Mouse (Mus musculus) layer of hippocampus, postnatal 10 days (tissue): ENCODE data around the gene Olfr204. TPM values are rescaled to one million over a fixed set of nuclear protein-coding genes. Genes with fewer than 3 reads are reported as not detected.
"Not testable (repeated sequence)": the region's sequence is repeated elsewhere in the genome, so short reads cannot be mapped to it uniquely, and the experiment has no call there.

ENCODE experiments used
- DNase-seq, 2 experiments: peaks; one replicate each; pipeline ENCODE4 v3.0.0; 2021; ENCODE audit warnings: low spot score in 2 of 2
- long read RNA-seq: library from polyadenylated mRNA; stranded (forward); transcript quantifications from one replicate; pipeline ENCODE4 v2.0.0, GENCODE M21; 2023
- total RNA-seq, 2 experiments: library from RNA; stranded (reverse); gene quantifications; 2 replicates each; pipeline ENCODE4 v1.2.3; 2021

Olfr204 gene
- under 1 TPM; 0.09 to 0.11 TPM for total RNA-seq
- long read RNA-seq = 0 reads

DNA sequence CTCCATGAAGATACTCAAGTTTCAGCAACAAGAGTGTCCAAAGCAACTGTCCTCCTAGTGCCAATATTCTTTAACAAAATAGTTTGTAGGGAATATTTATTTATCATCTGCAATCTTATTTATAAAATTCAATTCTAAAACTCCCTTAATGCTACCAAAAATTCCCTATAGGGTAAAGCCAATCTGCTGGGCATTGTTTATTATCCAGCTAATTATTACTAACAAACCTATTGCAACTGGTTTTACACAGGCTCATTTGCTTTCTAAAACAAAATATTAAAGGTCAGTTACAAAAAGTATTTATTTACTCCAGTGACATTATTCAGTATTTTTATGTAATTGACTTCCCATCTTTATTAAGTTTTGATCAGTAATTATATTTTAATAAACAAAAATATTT lies at the start of gene Olfr204:
Gene Olfr204 (minus strand): TSS at position 101 of the 400 bp plus-strand sequence.
- DNase-seq = no peak

DNA sequence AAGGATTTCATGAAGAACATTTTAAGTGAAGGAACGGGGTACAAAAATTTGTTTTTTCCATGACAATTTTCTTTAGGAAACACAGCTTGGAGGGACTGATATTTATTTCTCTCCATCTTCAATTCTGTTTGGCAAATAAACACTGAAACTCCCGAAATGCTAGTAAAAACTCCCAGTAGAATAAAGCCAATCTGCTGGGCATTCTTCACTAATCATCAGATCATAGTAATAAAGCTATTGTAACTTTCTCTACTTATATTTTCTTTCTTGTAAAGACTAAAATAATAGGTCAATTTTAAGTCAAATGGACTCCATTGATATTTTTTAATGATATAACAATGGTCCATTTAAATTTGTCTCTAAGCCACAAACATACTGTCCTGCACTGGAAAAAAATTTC lies 45.8 kb upstream of the Olfr204 start, which contains the start of gene Olfr209:
Gene Olfr209 (minus strand): TSS at position 101 of the 400 bp plus-strand sequence.
- DNase-seq = no peak

- no peak for DNase-seq
These were observed 31.1 kb upstream of the Olfr204 start, which contains the start of gene Olfr206 for GRCm38 (mm10) chr16:59349146-59349545. Gene Olfr206 (minus strand): TSS chr16:59349246.

DNA sequence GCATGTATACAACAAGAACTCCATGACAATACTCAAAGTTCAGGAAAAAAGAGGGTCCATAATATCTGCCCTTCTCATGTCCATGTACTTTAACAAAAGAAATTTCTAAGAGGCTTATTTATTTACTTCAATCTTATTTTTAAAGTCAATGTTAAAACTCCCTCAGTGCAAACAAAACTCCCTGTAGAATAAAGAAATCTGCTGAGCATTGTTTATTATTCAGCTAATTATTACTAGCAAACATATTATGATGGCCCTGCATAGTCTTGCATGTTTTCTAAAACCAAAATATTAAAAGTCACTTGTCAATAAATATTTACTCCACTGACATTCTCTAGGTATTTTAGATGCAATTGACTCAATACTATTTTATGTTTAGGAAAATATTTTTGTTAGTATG lies 13.0 kb upstream of the Olfr204 start, which contains the start of gene Olfr205:
Gene Olfr205 (minus strand): TSS at position 101 of the 400 bp plus-strand sequence.
- no peak for DNase-seq

DNA sequence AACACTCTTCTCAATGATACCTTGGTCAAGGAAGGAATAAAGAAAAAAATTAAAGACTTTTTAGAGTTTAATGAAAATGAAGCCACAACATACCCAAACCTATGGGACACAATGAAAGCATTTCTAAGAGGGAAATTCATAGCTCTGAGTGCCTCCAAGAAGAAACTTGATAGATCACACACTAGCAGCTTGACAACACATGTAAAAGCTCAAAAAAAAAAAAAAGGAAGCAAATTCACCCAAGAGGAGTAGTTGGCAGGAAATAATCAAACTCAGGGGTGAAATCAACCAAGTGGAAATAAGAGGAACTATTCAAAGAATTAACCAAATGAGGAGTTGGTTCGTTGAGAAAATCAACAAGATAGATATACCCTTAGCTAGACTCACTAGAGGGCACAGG lies 5.2 kb upstream of the Olfr204 start:
- DNase-seq = not testable (repeated sequence)

GRCm38 (mm10) chr16:59298581-59298980 lies 19.5 kb downstream of the Olfr204 start, which contains the start of gene Olfr203:
Gene Olfr203 (plus strand): TSS chr16:59298881.
- no peak for DNase-seq

DNA sequence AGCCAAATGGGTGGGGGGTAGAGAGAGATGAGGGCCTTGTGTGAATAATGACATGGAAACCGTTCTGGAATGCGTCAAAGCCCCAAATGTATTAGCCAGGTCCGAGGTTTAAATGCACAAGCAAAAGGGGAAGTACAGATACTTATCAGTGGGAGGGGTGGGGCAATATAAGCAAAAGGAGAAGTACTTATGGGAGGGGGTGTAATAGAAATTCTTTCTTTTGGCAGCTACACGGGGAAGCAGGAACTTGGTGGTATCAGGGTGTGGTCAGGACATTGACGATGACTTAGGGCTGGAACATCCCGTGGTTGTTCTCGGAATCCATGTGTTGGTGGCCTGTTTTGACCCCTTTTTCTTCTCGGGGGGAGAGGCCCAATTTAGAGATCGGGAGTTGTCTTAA lies 30.5 kb downstream of the Olfr204 start:
- DNase-seq = not testable (repeated sequence)

DNA sequence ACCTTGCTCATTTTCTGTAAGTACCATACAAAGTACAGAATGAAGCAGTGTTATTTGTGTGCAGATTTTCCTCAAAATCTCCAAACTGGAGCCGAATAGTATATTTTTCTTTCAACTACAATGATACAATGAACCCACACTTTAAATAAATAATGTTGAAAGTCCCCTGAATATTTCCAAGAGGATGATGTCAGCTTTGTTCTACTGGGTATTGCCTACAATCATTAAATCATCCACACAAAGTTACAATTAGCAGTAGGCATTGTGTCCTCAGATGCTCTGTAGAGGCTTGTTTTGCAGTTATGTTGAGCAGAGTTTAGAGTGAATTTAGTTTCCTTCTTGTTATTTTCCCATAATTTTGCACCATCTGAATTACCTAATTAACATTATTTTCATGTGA lies 31.4 kb downstream of the Olfr204 start, which contains the start of gene Olfr202:
Gene Olfr202 (minus strand): TSS at position 101 of the 400 bp plus-strand sequence.
- DNase-seq = no peak

GRCm38 (mm10) chr16:59283476-59283875 lies 34.6 kb downstream of the Olfr204 start:
- no peak for DNase-seq

GRCm38 (mm10) chr16:59280542-59280941 lies 37.5 kb downstream of the Olfr204 start:
- no peak for DNase-seq

GRCm38 (mm10) chr16:59272532-59272931 lies 45.5 kb downstream of the Olfr204 start, which contains the start of gene Olfr201:
Gene Olfr201 (minus strand): TSS chr16:59272632.
- DNase-seq = not testable (repeated sequence)

DNA sequence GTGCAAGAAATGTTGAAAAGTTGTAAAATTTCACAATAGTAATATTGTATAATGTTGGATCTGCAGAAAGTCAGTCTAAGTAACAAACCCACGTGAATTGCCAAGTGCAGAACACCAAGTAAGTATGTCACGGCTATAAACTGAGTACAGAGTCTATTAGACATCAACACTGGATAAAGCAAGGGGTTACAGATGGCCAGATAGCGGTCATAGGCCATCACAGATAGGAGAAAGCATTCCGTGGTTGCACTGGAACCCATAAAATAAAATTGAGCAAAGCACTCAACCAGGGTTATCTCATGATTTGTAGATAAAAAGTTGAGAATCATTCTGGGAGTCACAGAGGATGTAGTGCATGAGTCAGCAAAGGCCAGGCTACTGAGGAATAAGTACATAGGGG lies 49.0 kb downstream of the Olfr204 start:
- not testable (repeated sequence) for DNase-seq

Other genes starting within 250 kb of the Olfr204 start
- gene Olfr190, start 240.2 kb downstream of the Olfr204 start, total RNA-seq = not detected
- gene Olfr191, start 228.4 kb downstream of the Olfr204 start, total RNA-seq = not detected
- not detected for gene Olfr193, start 206.4 kb downstream of the Olfr204 start, total RNA-seq
- not detected for gene Olfr194, start 197.2 kb downstream of the Olfr204 start, total RNA-seq
- gene Olfr195, start 171.2 kb downstream of the Olfr204 start, total RNA-seq = not detected
- gene Olfr196, start 147.8 kb downstream of the Olfr204 start, total RNA-seq = not detected
- not detected for gene Olfr198, start 114.7 kb downstream of the Olfr204 start, total RNA-seq
- gene Olfr199, start 98.5 kb downstream of the Olfr204 start, total RNA-seq = not detected
- gene Olfr201, start 45.6 kb downstream of the Olfr204 start, total RNA-seq = not detected
- gene Olfr202, start 31.5 kb downstream of the Olfr204 start, total RNA-seq = not detected
- gene Olfr203, start 19.4 kb downstream of the Olfr204 start, total RNA-seq = not detected
- gene Olfr205, start 12.9 kb upstream of the Olfr204 start, total RNA-seq = not detected
- not detected for gene Olfr206, start 31.0 kb upstream of the Olfr204 start, total RNA-seq
- gene Olfr209, start 45.7 kb upstream of the Olfr204 start, total RNA-seq = not detected
- gene Gabrr3, start 89.1 kb upstream of the Olfr204 start, total RNA-seq = under 1 TPM in 1 of 2 experiments, not detected in 1; 0.07 TPM
- 10 to 100 TPM; 10.5 to 12.6 TPM for gene Riox2, start 153.5 kb upstream of the Olfr204 start, total RNA-seq